Mouse (Mus musculus) liver (tissue): ENCODE results near the gene Snd1.

Source experiments
- DNase-seq: peaks from one replicate; pipeline ENCODE4 v3.0.0-alpha.2; 2020; ENCODE audit warnings: mixed read lengths

Snd1 gene

DNA sequence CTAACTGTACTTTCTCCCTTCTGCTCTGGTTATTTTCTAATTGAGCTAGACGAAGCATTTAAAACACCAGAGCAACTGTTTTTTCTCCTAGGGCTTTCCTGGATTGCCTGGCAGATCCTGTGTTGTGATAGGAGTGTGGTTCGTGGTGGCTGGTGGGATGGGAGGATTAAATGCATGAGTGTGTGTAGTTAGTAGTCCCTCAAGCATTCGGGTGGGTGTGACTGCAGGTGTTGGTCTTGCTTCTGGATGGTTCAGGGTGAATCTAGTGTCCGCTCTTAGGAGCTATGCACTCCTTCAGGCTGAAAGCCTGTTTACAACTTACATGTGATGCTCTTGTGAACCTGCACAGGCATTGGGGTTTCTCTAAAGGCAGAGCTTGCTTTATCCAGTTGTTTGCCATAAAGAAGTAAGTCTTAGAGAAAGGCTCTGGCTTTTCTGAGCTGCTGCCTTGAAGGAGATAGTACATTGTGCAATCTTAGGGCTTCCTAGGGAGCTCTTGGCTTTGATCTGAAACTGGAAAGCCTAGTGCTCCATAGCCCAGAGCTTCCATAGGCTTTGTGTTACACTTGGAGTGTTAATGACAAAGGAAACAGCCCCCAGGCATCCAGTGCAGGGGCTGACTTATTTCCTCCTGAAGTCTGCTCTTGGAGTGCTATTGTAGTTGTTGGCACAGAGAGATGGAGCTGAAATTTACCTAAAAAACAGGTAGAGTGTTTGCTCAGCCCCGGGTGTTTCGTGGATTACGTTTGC is 75.5 kb downstream of the Snd1 start:
- DNase-seq = no peak

DNA sequence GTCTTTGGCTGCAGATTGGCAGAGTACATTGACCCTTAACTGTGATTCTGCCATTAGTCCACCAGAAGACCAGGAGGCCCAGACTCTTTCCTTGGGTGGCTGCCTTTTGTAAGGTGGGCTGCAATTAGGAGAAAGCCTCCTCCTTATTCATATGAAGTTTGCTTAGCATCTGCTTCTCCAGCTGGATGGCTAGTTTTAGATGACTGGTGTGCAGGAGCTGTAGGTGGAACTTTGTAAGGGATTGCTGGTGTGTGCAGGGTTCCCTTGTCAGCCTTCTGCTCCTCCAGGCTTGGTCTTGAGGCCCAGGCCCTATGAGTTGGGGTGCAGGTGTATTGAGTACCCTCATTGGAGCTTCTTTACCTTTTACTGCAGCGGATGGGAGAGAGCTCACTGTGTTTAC is 79.5 kb downstream of the Snd1 start:
- no peak for DNase-seq

DNA sequence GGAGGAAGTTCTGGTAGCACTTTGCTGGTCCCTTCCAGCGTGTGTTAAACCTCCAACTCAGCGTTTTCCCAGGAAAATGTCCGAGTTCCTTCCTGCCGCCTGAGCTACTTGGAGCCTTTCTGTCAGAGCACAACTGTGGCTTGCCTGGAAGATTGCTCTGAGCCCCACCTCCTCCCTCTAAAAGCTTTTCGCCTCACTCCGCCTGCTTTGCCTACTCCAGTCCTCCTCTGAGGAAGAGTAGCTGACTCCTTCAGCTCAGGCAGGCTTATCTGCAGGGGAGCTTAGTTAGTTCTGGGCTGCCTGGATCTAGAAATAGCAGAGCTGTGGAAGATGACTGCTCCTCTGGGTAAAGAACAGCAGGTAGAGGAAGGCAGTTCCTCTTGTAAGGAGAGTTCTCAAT is 80.1 kb downstream of the Snd1 start:
- no peak for DNase-seq

DNA sequence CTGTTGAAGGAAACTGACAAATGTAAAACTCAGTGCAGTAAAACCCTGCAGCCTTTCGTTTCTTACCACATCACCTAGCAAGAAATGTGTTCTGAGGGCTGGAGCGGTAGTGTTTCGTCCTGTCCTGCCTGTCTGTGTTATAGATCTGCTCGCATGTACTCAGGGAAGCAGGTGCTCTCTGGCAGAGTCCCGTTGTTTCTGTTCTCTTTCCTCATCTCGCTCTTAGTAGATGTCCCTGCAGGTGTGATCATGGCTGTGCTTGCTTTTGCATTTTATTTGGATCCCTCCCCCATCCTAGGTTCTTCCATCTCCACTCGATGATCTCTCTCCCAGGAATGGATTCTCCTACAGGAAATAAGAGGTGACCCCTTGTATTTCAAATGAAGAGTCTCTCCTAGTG is 80.5 kb downstream of the Snd1 start:
- no peak for DNase-seq

DNA sequence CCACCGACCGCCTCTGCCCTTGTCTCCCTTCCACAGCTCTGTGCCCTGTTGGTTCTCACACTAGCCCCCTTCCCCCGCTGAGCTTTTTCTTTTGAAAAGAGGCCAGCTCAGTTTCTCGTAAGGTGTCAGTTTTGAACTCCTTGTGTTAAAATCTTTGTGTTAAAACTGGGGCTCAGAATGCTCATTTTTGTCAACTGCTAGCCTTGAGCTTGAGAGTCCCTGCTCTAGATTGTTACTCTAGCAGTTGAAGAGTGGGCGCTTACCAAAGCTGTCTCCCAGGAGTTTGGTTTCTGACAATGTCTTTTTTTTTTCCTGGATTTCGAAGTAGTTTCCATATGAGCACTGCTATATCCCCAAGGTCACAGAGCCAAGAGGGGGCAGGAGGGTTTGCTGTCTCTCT is 82.8 kb downstream of the Snd1 start:
- DNase-seq = no peak

DNA sequence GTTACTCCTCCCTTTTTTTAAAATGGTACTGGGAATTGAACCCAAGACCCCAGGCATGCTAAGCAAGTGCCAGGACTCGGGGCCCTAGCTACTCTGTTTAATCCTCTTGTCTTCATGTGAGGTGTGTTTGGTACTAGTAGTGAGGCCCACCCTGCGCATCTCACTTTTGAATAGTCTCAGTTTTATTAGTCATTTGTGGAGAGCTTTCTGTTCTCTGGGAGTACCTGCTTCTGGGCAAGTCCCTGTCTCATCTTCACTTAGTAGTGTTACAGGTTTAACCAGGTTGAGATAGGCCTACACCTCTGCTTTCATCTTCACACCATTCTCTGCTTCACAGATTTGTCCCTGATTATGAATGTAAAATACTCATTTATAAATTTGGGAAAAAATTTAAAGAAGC is 84.5 kb downstream of the Snd1 start:
- DNase-seq = no peak

DNA sequence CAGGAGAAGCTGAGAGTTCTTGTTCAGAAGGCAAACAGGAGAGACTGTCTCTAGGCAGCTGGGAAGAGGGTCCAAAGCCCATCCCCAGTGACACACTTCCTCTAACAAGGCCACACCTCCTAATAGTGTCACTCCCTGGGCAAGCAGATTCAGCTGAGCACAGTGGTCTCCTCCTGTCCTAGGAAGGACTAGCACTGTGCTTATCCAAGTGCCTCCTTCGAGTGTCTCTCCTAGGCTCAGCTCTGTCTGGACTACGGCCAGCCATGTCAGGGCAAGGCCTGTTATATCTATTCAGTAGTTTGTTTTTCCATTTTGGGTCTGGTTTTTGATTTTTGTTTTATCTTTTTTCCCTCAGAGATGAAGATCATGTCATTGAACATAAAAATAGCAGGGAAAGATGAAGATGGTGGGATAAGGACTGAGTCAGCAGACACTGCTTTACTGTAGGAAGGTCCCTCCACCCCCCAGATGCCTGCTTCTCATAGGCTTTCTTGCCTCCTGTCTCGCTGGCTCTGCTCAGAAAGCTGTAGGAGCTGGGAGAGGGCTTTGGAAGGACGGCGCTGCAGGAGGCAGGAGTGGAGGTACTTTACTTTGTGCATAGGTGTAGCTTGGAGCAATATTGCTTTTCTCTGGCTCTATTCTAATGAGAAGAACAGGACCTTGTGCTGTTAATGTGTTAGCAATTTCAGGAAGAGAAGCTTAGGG is 86.5 kb downstream of the Snd1 start:
- DNase-seq = no peak

DNA sequence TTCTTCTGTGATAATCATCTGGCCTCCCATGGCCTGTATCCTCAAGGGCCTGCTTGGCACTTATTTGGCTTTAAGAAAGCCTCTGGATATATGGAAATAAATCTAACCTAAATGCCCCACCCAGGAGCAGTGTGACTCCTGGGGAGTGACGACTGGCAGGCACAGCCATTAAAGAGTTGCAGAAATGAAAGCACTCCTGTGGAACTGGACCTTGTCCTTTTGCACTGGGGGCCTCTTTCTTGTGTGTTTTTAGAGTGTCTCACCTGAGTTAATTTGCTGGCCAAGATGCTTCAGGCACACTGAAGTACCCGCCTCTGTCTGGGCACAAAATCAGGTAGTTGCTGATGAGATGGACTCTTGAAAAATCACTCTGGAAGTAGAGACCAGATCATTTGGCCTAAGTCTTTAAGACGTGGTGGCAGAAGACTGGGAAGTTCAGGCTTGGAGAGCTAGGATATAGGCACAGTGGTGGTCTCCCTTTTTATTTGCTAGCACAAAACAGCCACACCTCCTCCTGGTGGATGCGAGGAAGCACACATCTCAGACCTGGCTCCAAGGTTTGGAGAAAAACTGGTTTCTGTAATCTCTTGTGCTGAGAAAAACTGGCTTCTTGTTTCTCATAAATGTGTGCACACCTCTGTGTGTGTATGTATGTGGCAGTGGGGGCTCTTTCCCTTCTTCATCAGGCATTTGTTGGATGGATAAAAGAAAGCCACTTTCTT is 87.5 kb downstream of the Snd1 start:
- DNase-seq = no peak

DNA sequence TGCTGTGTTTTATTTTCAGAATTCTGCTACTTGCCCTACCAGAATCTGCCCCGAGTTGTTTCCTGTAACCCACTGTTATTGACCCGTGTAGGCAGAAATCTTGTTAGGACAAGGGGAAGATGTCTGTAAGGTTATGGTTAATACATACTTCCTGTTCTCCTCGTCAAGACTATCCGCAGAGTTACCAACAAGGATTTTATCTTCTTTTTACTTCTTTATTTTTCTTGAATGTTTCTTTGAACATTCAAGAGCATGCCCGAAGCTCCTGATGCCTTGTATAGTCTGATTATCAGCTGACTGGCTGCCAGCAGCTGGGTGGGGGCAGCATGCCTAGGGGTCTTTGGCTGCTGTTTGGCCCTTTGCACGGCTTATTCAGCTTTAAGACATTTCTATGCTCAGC is 93.0 kb downstream of the Snd1 start:
- no peak for DNase-seq

DNA sequence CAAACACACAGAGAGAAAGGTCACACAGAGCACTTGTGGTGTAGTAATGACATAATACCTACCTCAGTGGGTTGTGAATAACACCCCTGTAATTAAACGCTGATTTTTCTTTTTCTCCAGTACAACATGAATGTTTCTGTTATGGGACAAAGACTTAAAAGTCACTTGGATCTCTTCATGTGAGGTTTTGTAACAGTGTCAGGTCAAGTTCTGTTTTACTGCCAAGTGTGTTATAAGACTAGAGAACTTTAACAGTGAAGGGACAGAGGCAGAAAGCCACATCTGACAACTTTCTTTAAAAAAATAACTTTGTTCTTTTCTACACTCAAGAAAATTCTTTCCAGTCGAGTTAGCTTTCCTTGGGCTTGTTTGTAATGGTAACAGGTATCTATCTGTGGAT is 97.0 kb downstream of the Snd1 start:
- no peak for DNase-seq

DNA sequence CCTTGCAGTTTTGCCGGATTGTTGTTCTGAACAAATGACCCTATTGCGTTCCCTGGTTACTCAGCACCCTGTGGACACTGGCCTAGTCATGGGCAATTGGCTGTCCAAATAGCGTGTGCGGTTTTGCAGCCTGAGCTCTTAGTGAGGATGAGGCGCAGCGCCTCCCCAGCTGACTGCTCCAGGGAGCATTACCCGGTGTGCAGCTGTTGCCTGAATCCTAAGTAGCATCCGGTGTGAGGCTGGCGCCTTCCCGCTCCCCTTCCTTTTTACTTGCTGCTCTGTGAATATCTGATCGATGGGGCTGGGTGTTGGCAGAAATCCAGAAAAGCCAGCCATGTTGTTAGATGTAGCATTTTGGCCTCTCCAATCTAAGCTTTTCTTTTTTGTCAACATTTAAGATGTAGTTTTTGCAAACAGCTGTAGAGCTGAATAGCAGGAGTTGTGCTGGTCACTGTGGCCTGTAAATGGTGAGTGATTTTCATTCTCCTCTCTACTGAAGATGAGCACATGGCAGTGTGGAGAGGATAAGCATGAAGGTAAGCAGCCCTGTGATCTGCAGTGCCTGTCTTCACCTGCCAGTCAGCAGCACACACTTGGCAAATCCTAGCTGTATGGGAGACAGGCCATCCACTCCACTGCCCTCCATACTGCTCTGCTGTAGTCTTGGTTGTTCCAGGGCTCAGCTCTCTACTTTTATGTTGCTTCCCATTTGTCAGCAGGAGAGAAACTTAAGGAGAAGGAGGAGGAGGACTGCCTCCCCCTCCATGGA is 98.2 kb downstream of the Snd1 start:
- peak; percentile 25 for DNase-seq

DNA sequence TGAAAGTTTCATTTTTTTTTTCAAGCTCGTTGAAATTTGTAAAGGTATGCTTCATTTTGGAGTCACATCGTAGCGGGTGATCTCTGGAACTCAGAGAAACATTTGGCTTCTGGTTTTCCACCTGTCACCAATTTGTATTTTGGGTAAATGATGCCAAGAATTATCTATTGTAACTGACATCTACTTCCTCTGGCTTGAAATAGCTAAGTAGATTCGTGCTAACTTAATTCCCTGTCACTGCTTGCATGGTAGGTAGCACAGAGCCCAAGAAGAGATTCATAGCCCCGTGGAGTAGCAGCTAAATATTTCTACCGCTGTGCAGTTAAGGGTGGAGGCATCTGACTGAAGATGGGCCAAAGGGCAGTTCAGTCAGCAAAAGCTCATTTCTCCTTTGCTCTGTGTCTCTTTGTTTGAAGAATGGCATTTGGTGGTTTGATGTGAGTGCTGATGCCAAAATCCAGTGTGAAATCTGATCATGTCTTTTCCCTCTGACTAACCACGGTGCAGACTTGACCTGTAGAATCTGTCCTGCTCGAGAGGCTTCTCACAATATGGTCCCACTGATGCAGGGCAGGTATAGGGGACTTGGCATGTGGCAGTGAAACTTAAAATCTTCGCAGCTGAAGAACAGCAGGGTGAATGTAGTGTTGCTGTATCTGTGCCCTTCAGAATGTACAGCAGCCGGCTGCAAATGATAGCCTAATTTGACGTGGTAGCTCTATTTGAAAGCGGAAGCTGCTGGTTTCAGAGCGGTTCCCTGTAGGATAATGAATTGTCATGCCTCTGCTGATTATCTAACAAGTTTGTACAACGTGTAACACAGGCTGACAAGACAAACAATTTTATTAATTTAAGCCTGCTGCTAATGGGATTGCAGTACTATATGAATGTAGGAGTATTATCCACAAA is 101.7 kb downstream of the Snd1 start:
- DNase-seq = no peak

DNA sequence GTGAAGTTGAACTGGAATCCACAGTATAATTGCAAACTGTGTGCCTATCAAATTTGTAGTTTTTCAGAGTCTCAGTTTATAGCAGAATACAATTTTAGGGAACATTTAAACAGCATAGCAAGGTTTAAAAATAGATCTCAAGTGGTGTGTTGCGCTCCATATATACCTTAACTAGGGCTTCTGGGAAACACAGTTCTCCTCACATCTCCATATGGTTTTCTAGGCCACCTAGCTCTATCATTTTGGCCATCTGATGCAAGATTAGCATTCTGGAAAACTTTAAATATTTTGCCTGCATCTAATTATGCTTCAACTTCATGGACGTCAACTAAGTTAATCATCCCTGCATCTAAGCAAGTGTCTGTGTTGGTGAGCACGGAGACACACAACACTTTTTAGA is 107.9 kb downstream of the Snd1 start:
- DNase-seq = no peak

DNA sequence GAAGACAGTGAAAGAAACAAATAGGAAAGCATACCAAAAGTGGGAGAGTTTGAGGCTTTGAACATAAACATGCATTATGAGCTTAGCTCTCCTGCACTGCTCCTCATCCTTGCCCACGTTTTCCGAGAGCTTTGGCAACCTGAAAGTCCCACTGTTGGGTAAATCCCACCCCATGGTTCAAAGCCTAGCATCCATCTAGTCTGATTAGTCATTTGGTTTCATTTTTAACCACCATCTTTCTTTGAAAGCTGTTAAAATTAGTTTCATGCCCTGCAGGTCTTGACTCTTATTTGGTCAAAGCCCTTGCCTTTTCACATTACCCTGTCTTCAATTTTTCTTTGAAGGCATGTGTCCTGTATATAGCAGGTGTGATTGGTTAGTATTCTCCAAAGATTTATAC is 108.5 kb downstream of the Snd1 start:
- DNase-seq = no peak

DNA sequence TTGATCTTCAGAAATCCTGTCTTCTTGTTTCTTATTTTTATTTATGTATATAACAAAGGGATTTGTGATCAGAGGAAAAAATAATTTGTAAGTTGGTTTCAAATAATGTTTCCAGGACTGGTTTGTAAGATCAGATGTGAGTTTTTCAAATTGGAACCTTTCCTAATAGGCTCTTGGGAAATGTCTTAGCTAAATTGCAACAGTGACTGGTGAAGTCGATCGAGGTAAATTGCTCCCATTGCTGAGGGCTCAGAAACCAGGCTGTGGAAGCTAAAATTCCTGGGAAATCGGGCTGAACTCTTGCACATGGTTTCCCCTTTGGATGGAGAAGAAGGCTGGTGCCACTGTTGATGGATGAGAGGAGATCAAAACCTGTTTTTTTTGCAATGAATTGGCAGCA is 111.9 kb downstream of the Snd1 start:
- DNase-seq = no peak

DNA sequence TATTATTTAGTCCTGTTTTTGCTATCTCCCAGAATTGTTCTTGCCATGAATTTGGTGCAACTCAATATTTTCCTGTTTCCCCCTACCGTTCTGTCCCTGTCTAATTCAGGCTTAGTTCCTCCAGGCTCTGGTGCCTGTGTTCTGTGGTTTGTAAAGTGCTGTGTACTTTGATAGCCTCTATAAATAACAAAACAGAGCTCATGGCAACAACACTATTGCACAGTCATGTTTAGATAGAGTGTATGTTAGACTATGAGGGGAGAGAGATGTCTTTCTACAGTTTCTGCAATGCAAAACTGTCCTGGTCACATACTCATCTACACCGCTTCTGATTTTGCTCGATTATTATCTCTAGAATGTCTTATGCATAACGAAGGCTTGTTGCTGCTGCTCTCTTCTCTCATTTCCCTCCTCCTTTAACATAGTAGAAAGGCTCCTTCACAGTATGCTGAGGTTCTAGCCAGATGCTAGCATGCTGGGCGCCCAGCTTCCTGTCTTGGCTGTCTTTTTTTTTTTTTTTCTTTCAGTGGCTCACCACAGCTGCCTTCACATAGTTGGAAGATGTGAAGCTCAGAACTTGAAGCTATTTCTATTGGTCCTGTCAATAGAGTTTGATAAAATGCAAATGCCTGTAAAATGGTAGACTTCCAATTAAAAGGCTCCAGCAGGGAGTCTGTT is 113.7 kb downstream of the Snd1 start:
- no peak for DNase-seq

DNA sequence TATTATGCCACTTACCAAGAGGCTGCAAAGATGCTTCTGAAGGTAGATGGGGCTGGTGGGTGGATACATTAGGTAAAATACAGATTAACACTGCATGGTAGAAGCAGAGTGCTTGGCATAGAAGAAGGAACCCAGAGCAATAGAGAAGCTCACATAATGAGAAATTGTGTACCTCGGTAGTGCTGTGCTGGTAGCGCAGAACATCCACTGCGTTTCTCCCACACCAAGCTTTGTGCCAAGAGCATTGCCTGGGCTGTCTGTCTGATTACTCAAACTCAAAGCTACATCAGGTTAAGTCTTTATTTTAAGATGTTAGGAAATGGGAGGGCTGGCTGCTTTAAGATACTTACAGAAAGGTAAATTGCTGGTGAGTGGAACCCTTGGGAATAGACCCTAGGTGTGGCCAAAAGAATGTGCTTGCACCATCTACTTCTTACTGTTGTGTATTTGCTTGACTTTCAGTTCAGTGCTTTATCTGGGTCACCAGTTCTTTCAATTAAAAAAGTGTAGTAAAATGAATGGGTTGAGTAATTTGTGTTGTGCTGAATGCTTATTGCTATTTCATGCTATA is 117.5 kb downstream of the Snd1 start:
- no peak for DNase-seq

DNA sequence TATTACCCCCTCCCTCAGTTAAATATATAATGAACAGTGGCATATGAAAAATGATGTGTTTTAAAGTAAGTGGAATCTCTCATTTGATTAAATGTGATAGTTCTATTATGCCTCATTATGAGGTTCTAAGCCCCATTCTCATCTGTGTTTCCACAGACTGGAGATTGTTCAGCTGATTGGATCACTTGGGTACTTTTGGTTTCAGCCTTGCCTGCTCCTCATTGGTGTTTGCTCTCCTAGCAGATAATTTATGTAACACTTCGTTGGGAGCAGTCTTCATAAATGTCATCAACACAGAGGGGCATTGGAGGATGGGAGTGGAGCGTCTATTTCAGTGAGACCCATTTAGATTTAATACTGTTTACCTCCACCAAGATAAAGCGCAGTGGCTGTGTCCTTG is 118.8 kb downstream of the Snd1 start:
- no peak for DNase-seq

DNA sequence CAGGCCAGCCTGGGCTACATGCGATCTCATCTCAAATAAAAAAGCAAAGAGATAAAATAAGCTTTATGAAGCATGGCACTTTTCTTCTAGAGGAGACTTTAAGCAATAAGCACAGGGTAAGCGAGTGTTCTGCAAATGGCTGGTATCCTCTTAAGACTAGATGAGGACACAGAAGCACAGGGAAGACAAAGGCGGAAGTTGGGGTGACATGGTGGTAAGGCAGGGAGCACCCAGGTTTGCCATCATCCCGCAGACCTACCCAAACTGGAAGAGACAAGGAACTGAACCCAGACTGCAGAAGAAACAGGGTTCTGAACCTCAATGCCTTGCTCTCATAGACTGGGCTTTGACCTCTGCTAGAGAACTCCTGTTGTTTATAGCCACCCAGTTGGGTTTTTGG is 119.8 kb downstream of the Snd1 start:
- no peak for DNase-seq

DNA sequence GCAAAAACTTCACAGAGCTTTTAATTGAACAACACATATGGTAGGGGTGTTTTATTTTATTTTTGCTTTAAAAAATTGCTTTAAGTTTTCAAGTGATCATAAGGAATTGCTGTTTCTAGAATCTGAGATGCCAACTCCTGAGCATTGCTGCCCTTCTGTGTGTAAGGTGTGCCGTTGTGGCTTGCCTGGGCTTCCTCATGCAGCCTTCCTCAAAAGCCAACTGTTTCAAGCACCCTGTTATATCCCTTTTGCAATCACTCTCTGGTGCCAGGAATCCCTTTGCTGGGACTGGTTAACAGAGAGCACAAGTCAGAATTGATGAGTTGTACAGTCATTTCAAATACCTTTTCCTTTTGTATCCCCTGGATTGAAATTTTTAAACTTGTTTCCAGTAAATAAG is 120.3 kb downstream of the Snd1 start:
- DNase-seq = no peak

DNA sequence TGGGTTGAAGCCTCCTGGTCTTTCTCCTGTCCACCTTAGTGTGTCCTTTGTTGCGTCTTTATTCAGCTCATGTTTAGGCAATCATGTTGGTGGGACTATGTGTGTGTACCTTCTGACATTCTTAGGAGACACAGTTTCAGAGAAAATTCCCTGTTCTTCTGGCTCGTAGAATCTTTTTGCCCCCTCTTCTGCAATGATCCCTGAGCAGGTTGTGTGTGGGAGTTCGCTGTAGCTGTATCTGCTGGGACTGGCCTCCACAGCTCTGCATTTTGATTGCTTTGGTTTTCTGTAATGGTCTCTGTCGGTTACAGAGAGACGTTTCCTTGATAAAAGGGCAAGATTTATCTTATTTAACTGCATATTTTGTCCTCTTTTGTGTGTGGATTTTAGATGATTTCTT is 122.3 kb downstream of the Snd1 start:
- DNase-seq = no peak
